Mouse (Mus musculus): ENCODE data around the gene Wwp2. TPM values are rescaled to one million over a fixed set of nuclear protein-coding genes. Genes with fewer than 3 reads are reported as not detected.

The Wwp2 gene
- polyA plus RNA-seq, 1 experiment from 2014 or later = 51.4 TPM

- Histone ChIP-seq H3K27ac (peak overlapping the region; percentile 79), H3K79me2 (ENCODE audit: inconsistent target) (peaks cover 22% of the 10 kb centered on the region), H3K36me3 (ENCODE audit: inconsistent target) (no peaks in the 10 kb centered on the region), H3K4me3 (ENCODE audit: inconsistent target) (no peak overlapping the region)
- 71% methylated on average over 3 of the region's 3 CpGs for WGBS (ENCODE audit: missing documents)
These were observed 63.4 kb downstream of the Wwp2 start for GRCm38 (mm10) chr8:107499519-107499918.

GRCm38 (mm10) chr8:107502407-107502806 lies 66.2 kb downstream of the Wwp2 start:
- 28% methylated on average over 8 of the region's 8 CpGs for WGBS (ENCODE audit: missing documents)
- Histone ChIP-seq H3K27ac (peak overlapping the region; percentile 94), H3K36me3 (ENCODE audit: inconsistent target) (peaks cover 14% of the 10 kb centered on the region; the same call in 1 of the 2 replicates), H3K79me2 (ENCODE audit: inconsistent target) (peaks cover 51% of the 10 kb centered on the region), H3K4me3 (ENCODE audit: inconsistent target) (no peak overlapping the region)

- peak overlapping the region; percentile 12; the same call in 1 of the 2 replicates for H3K4me3 ChIP-seq (ENCODE audit: inconsistent target)
- H3K36me3 ChIP-seq (ENCODE audit: inconsistent target) = peaks cover 19% of the 10 kb centered on the region; the same call in 1 of the 2 replicates
- 0% methylated on average over 3 of the region's 3 CpGs for WGBS (ENCODE audit: missing documents)
- H3K79me2 ChIP-seq (ENCODE audit: inconsistent target) = peaks cover 56% of the 10 kb centered on the region
- peak overlapping the region; percentile 94 for H3K27ac ChIP-seq
These were observed 66.8 kb downstream of the Wwp2 start for GRCm38 (mm10) chr8:107502922-107503321.

- H3K4me3 ChIP-seq (ENCODE audit: inconsistent target) = peak overlapping the region; percentile 12; the same call in 1 of the 2 replicates
- H3K79me2 ChIP-seq (ENCODE audit: inconsistent target) = peaks cover 60% of the 10 kb centered on the region
- peak overlapping the region; percentile 94 for H3K27ac ChIP-seq
- 1% methylated on average over 6 of the region's 6 CpGs for WGBS (ENCODE audit: missing documents)
- peaks cover 23% of the 10 kb centered on the region; the same call in 1 of the 2 replicates for H3K36me3 ChIP-seq (ENCODE audit: inconsistent target)
These were observed 67.2 kb downstream of the Wwp2 start for GRCm38 (mm10) chr8:107503354-107503753.

- Histone ChIP-seq H3K79me2 (ENCODE audit: inconsistent target) (peaks cover 68% of the 10 kb centered on the region), H3K4me3 (ENCODE audit: inconsistent target) (peak overlapping the region; percentile 12; the same call in 1 of the 2 replicates), H3K27ac (peak overlapping the region; percentile 94), H3K36me3 (ENCODE audit: inconsistent target) (peaks cover 25% of the 10 kb centered on the region; the same call in 1 of the 2 replicates)
- WGBS (ENCODE audit: missing documents) = 14% methylated on average over 13 of the region's 13 CpGs
These were observed 68.2 kb downstream of the Wwp2 start for GRCm38 (mm10) chr8:107504239-107504985.

GRCm38 (mm10) chr8:107505271-107505670 lies 69.1 kb downstream of the Wwp2 start:
- H3K27ac ChIP-seq = peak overlapping the region; percentile 94
- no peak overlapping the region for H3K4me3 ChIP-seq (ENCODE audit: inconsistent target)
- WGBS (ENCODE audit: missing documents) = 36% methylated on average over 4 of the region's 4 CpGs
- peaks cover 68% of the 10 kb centered on the region for H3K79me2 ChIP-seq (ENCODE audit: inconsistent target)
- H3K36me3 ChIP-seq (ENCODE audit: inconsistent target) = peaks cover 25% of the 10 kb centered on the region; the same call in 1 of the 2 replicates

GRCm38 (mm10) chr8:107507019-107507418 lies 70.9 kb downstream of the Wwp2 start:
- 100% methylated on average over 1 of the region's 1 CpGs for WGBS (ENCODE audit: missing documents)
- no peak overlapping the region for H3K4me3 ChIP-seq (ENCODE audit: inconsistent target)
- H3K27ac ChIP-seq = no peak overlapping the region
- H3K79me2 ChIP-seq (ENCODE audit: inconsistent target) = peaks cover 75% of the 10 kb centered on the region
- peaks cover 25% of the 10 kb centered on the region; the same call in 1 of the 2 replicates for H3K36me3 ChIP-seq (ENCODE audit: inconsistent target)

- WGBS (ENCODE audit: missing documents) = 95% methylated on average over 5 of the region's 5 CpGs
These were observed 74.0 kb downstream of the Wwp2 start for GRCm38 (mm10) chr8:107510204-107510603.

GRCm38 (mm10) chr8:107510766-107511165 lies 74.6 kb downstream of the Wwp2 start:
- Histone ChIP-seq H3K36me3 (ENCODE audit: inconsistent target) (peaks cover 25% of the 10 kb centered on the region; the same call in 1 of the 2 replicates), H3K27ac (no peak overlapping the region)

More at GRCm38 (mm10) chr8:107510204-107510603, 74.0 kb downstream of the Wwp2 start:
- Histone ChIP-seq H3K4me3 (ENCODE audit: inconsistent target) (no peak overlapping the region), H3K27ac (no peak overlapping the region), H3K79me2 (ENCODE audit: inconsistent target) (peaks cover 87% of the 10 kb centered on the region), H3K36me3 (ENCODE audit: inconsistent target) (peaks cover 25% of the 10 kb centered on the region; the same call in 1 of the 2 replicates)

GRCm38 (mm10) chr8:107513249-107513648 lies 77.1 kb downstream of the Wwp2 start:
- Histone ChIP-seq H3K79me2 (ENCODE audit: inconsistent target) (peaks cover 60% of the 10 kb centered on the region), H3K4me3 (ENCODE audit: inconsistent target) (no peak overlapping the region), H3K27ac (no peak overlapping the region), H3K36me3 (ENCODE audit: inconsistent target) (peaks cover 12% of the 10 kb centered on the region)
- WGBS (ENCODE audit: missing documents) = 100% methylated on average over 2 of the region's 2 CpGs

More at GRCm38 (mm10) chr8:107510766-107511165, 74.6 kb downstream of the Wwp2 start:
- 87% methylated on average over 3 of the region's 3 CpGs for WGBS (ENCODE audit: missing documents)
- Histone ChIP-seq H3K79me2 (ENCODE audit: inconsistent target) (peaks cover 85% of the 10 kb centered on the region), H3K4me3 (ENCODE audit: inconsistent target) (no peak overlapping the region)

- peaks cover 24% of the 10 kb centered on the region for H3K36me3 ChIP-seq (ENCODE audit: inconsistent target)
- H3K27ac ChIP-seq = no peak overlapping the region
- WGBS (ENCODE audit: missing documents) = 99% methylated on average over 6 of the region's 6 CpGs
- H3K79me2 ChIP-seq (ENCODE audit: inconsistent target) = peaks cover 58% of the 10 kb centered on the region; the same call in 1 of the 2 replicates
- no peak overlapping the region for H3K4me3 ChIP-seq (ENCODE audit: inconsistent target)
These were observed 79.0 kb downstream of the Wwp2 start for GRCm38 (mm10) chr8:107514949-107515721.

GRCm38 (mm10) chr8:107518726-107519125 lies 82.6 kb downstream of the Wwp2 start:
- 100% methylated on average over 5 of the region's 5 CpGs for WGBS (ENCODE audit: missing documents)
- Histone ChIP-seq H3K27ac (no peak overlapping the region), H3K36me3 (ENCODE audit: inconsistent target) (peaks cover 33% of the 10 kb centered on the region), H3K79me2 (ENCODE audit: inconsistent target) (peaks cover 59% of the 10 kb centered on the region), H3K4me3 (ENCODE audit: inconsistent target) (no peak overlapping the region)

GRCm38 (mm10) chr8:107519860-107520259 lies 83.7 kb downstream of the Wwp2 start:
- 24% methylated on average over 4 of the region's 4 CpGs for WGBS (ENCODE audit: missing documents)
- H3K4me3 ChIP-seq (ENCODE audit: inconsistent target) = no peak overlapping the region

GRCm38 (mm10) chr8:107521788-107522554 lies 85.8 kb downstream of the Wwp2 start:
- H3K36me3 ChIP-seq (ENCODE audit: inconsistent target) = peaks cover 35% of the 10 kb centered on the region
- H3K79me2 ChIP-seq (ENCODE audit: inconsistent target) = peaks cover 82% of the 10 kb centered on the region
- 44% methylated on average over 8 of the region's 8 CpGs for WGBS (ENCODE audit: missing documents)

More at GRCm38 (mm10) chr8:107519860-107520259, 83.7 kb downstream of the Wwp2 start:
- Histone ChIP-seq H3K36me3 (ENCODE audit: inconsistent target) (peaks cover 35% of the 10 kb centered on the region), H3K27ac (no peak overlapping the region), H3K79me2 (ENCODE audit: inconsistent target) (peaks cover 65% of the 10 kb centered on the region)

More at GRCm38 (mm10) chr8:107521788-107522554, 85.8 kb downstream of the Wwp2 start:
- Histone ChIP-seq H3K4me3 (ENCODE audit: inconsistent target) (no peak overlapping the region), H3K27ac (no peak overlapping the region)
